Mouse (Mus musculus) C3H10T1/2 (cell line): ENCODE measurements around the gene Cyren. TPM values are rescaled to one million over a fixed set of nuclear protein-coding genes. Genes with fewer than 3 reads are reported as not detected.

ENCODE experiments used
- polyA plus RNA-seq, 2 experiments: library from polyadenylated mRNA; unstranded; fragments of >200 nt; fragmentation: generic; extraction: Trizol; gene quantifications; one replicate each; pipeline ENCODE4 v1.2.1; 2012; ENCODE audit warnings: missing spikeins in 2 of 2

Cyren gene
- polyA plus RNA-seq: 1 to 10 TPM; 5.1 to 8.1 TPM

DNA sequence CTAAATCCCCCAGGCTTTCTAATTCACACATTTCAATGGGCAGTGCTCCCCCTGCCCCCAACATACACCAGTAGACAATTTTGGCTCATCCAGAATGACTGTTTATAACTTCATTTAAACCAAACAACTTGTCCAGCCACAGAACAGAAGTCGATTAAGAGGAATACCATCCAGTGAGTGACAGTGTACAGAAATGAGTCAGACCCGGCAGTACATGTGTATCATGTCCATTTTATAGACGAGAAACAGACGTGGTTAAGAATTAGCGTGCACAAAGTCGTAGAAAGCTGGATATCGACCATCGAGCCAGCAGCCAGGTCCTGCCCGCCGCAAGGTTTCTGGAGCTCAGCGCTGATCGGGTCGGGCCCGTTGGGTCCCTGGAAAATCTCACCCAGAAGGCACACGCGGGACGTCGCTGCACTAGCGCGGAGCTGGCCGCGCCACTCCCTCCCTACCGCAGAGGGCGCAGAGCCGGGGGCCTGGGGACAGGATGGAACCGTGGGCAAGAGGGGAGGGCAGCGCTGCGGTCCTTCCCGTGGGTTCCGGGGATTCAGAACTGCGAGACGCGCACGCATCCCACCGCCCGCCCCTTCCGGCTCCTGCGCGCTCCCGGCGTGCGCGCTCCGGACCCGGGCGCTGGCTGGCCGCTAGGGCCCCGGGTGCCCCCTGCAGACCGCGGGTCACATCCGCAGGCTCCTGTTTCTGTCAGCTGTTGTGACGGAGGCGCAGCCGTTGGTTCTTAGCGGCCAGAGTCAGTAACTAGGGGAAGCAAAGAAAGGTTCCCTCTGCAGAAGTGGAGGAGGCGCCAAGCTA is at the start of gene Cyren:
Gene Cyren, minus strand, starts transcription at position 552 of the 813 bp plus-strand sequence.

DNA sequence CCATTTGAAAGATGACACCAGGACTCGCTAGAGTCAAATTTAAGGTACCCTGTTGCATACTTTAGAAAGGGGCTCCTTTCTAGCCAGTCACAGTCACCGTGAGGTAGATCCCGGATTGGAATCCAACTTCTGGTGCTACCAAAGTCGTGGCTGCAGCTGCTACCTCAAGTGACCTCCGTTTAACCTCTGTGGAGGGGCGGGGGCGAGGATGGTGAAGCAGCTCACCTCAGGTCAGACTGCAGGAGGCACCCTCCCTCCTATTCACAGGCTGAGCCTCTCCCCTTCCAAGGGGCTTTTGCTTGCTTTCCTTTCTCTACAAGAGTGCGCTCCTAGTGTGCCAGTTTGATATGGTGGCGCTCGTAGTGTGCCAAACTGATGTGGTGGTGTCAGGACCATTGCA is 42.1 kb upstream of the Cyren start, which contains the start of gene Stra8:
Gene Stra8, plus strand, starts transcription at position 208 of the 400 bp plus-strand sequence.

DNA sequence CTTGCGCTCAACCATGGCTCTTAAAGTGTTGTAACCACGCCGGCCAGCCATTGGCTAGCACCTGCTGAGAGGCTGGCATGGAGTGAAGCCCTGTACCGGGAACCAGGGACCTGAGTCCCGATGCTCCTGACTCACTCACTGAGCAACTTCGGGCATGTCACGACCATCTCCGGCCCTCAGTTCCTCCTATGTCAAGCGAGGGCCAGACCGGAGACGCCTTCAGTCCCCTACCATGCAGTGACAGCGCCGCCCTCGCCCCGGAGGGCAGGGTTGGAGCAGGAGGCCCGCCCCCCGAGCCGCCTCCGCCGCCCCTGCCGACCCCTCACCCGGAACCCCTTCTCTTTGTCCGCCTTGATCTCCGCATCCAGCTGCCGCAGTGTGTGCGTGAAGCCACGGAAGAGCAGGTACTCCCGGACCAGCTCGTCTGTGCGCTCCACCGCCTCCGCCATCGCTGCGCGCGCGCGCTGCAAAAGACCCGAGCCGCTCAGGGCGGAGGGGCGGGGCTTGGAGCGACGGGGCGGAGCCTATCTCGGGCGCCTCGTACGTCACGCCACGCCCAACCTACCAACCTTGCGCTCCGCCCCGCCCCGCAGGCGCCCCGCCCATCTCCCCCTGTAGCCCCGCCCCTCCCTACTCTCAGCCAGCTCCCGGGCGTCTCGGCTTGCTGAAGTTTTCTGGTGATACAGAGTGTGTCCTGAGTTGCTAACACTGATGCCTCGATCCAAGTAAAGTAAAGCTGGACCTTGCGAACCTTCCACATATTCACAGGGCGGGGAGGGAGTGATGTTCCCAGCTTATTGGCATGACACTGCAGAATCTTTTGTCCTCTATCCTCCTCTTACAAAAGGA is 32.7 kb upstream of the Cyren start, which contains the start of gene Wdr91:
Gene Wdr91, minus strand, starts transcription at position 506 of the 849 bp plus-strand sequence.

DNA sequence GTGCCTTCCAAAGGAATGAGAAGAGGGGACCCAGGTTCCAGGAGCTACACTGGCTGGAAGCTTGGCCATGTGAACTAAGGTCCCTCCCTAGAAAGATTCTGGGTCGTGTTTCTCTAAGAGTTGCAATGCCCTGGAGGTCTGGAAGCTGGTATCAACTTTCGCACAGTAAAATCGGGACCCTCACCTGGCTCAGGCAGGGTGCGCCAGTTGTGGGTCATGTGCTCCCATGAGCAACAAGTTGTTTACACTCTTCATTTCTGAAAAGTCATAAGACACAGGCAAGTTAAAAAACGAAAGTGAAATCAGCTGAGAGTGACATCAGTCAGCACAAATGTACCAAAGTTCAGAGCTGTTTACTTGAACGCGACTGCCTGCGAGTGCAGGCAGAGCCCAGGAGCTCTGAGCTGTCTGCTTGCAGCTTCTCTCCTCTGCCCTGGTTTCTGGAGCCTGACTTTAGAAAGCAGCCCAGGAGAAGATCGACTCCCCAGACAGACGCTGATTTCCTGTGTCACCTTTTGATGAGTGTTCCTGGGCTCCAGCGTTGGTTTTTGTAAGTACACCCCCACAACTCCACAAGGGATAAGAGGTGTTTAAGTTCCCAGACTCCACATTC is 15.0 kb downstream of the Cyren start, which contains the start of gene Tmem140:
Gene Tmem140, plus strand, starts transcription at position 356 of the 613 bp plus-strand sequence.

Other genes starting within 250 kb of the Cyren start
- 1 to 10 TPM; 1.6 to 5.2 TPM for gene Agbl3, start 97.6 kb downstream of the Cyren start, polyA plus RNA-seq
- 1 to 10 TPM in 1 of 2 experiments, under 1 TPM in 1; 0.19 to 8.7 TPM for gene Tmem140, start 14.9 kb downstream of the Cyren start, polyA plus RNA-seq
- 10 to 100 TPM in 1 of 2 experiments, 1 to 10 TPM in 1; 5.1 to 11.3 TPM for gene Wdr91, start 32.8 kb upstream of the Cyren start, polyA plus RNA-seq
- not detected for gene Stra8, start 42.1 kb upstream of the Cyren start, polyA plus RNA-seq
- gene Slc23a4, start 110.3 kb upstream of the Cyren start, polyA plus RNA-seq: under 1 TPM in 1 of 2 experiments, not detected in 1; 0.13 TPM